Mouse (Mus musculus) heart, embryonic 16.5 days (tissue): ENCODE results near the gene Gas7. TPM values are rescaled to one million over a fixed set of nuclear protein-coding genes. Genes with fewer than 3 reads are reported as not detected.

Source experiments
- ATAC-seq: fragments of 200-750 bp; cut with Nextera tagmentation; replicated peaks from 2 replicates; pipeline ENCODE4 v1.8.0; 2017; ENCODE audit warnings: moderate number of reproducible peaks; ENCODE audit not compliant: insufficient read depth, low FRiP score; ENCODE audit errors: extremely low read depth
- H3K27ac ChIP-seq: fragments of 300-500 bp; sonication (generic); 2 replicates; pipeline ENCODE4 v1.5.1; 2014; ENCODE audit warnings: mild to moderate bottlenecking, low read length, control low read depth, moderate library complexity
- H3K27me3 ChIP-seq: fragments of 300-500 bp; sonication (generic); 2 replicates; pipeline ENCODE4 v1.6.1; 2014; ENCODE audit warnings: low read length, mixed read lengths; ENCODE audit not compliant: control insufficient read depth, insufficient read depth
- H3K36me3 ChIP-seq: fragments of 300-500 bp; sonication (generic); 2 replicates; pipeline ENCODE4 v1.6.1; 2014; ENCODE audit not compliant: control insufficient read depth, insufficient read depth
- H3K4me1 ChIP-seq: fragments of 300-500 bp; sonication (generic); 2 replicates; pipeline ENCODE4 v1.6.1; 2014; ENCODE audit warnings: low read length, mixed read lengths; ENCODE audit not compliant: control insufficient read depth, insufficient read depth
- H3K4me2 ChIP-seq: fragments of 300-500 bp; sonication (generic); 2 replicates; pipeline ENCODE4 v1.6.1; 2014; ENCODE audit warnings: low read depth, mild to moderate bottlenecking, control low read depth, low read length
- H3K4me3 ChIP-seq: fragments of 300-500 bp; sonication (generic); 2 replicates; pipeline ENCODE4 v1.5.1; 2014; ENCODE audit warnings: mild to moderate bottlenecking, control low read depth, low read length
- H3K9ac ChIP-seq: fragments of 300-500 bp; sonication (generic); 2 replicates; pipeline ENCODE4 v1.6.1; 2014; ENCODE audit warnings: low read length, control low read depth
- H3K9me3 ChIP-seq: fragments of 300-500 bp; sonication (generic); replicated peaks from 2 replicates; pipeline ENCODE4 v1.6.1; 2016; ENCODE audit warnings: low read length; ENCODE audit not compliant: control insufficient read depth
- WGBS: fragments of 180-500 bp; shearing (Covaris S2); extraction: QIAGEN DNeasy Blood & Tissue Kit; methylation state at CpG from one replicate; pipeline ENCODE4 v1.1.7; 2014; 5-methylcytosine and 5-hydroxymethylcytosine counted together
- polyA plus RNA-seq: library from polyadenylated mRNA; unstranded; fragments of >200 nt; fragmentation: Nextera tagmentation; extraction: Ambion mirVana; gene quantifications from 2 replicates; pipeline ENCODE4 v1.2.1, GENCODE M21; 2015

Gene Gas7
- polyA plus RNA-seq, 1 experiment from 2014 or later: 8.5 TPM

GRCm38 (mm10) chr11:67523806-67524205 is 68.6 kb downstream of the Gas7 start:
- no peaks in the 10 kb centered on the region for H3K27me3 ChIP-seq
- H3K4me1 ChIP-seq: peaks cover 34% of the 10 kb centered on the region
- H3K27ac ChIP-seq: 0 out of 2 replicates have a peak overlapping the region, but pooled peaks have one; percentile 28
- no peak overlapping the region for H3K4me3 ChIP-seq
- 0 out of 2 replicates have a peak overlapping the region, but pooled peaks have one; percentile 22 for H3K9ac ChIP-seq
- no peaks in the 10 kb centered on the region for H3K36me3 ChIP-seq
- 0 out of 2 replicates have a peak, but pooled peaks have one; percentile 30 for ATAC-seq
- H3K4me2 ChIP-seq: no peak overlapping the region
- 34% methylated on average over 3 of the region's 3 CpGs for WGBS
- no peaks in the 10 kb centered on the region for H3K9me3 ChIP-seq

GRCm38 (mm10) chr11:67524731-67525130 is 69.5 kb downstream of the Gas7 start:
- no peaks in the 10 kb centered on the region for H3K36me3 ChIP-seq
- no peak for ATAC-seq
- H3K9me3 ChIP-seq: no peaks in the 10 kb centered on the region
- 0 out of 2 replicates have a peak overlapping the region, but pooled peaks have one; percentile 22 for H3K9ac ChIP-seq
- 42% methylated on average over 2 of the region's 2 CpGs for WGBS
- H3K27me3 ChIP-seq: no peaks in the 10 kb centered on the region
- no peak overlapping the region for H3K4me2 ChIP-seq
- H3K4me1 ChIP-seq: peaks cover 34% of the 10 kb centered on the region
- peak overlapping the region; percentile 61 for H3K27ac ChIP-seq
- no peak overlapping the region for H3K4me3 ChIP-seq

- H3K4me3 ChIP-seq: no peak overlapping the region
- WGBS: 49% methylated on average over 3 of the region's 3 CpGs
- ATAC-seq: no peak
- H3K27me3 ChIP-seq: no peaks in the 10 kb centered on the region
- H3K4me2 ChIP-seq: no peak overlapping the region
- no peak overlapping the region for H3K9ac ChIP-seq
- H3K4me1 ChIP-seq: peaks cover 34% of the 10 kb centered on the region
- no peaks in the 10 kb centered on the region for H3K36me3 ChIP-seq
- H3K27ac ChIP-seq: no peak overlapping the region
- no peaks in the 10 kb centered on the region for H3K9me3 ChIP-seq
These were observed 70.6 kb downstream of the Gas7 start for GRCm38 (mm10) chr11:67525841-67526240.

GRCm38 (mm10) chr11:67526621-67527545 is 71.6 kb downstream of the Gas7 start:
- Histone ChIP-seq H3K27me3 (no peaks in the 10 kb centered on the region), H3K4me2 (no peak overlapping the region), H3K9me3 (no peaks in the 10 kb centered on the region), H3K4me3 (no peak overlapping the region), H3K27ac (peak overlapping the region; percentile 59), H3K9ac (no peak overlapping the region), H3K36me3 (no peaks in the 10 kb centered on the region), H3K4me1 (peaks cover 34% of the 10 kb centered on the region)
- WGBS: 64% methylated on average over 12 of the region's 12 CpGs
- ATAC-seq: peak; percentile 75; the same call in 1 of the 2 replicates

GRCm38 (mm10) chr11:67531286-67531685 is 76.0 kb downstream of the Gas7 start:
- no peak overlapping the region for H3K9ac ChIP-seq
- 62% methylated on average over 2 of the region's 2 CpGs for WGBS
- H3K4me3 ChIP-seq: no peak overlapping the region
- H3K9me3 ChIP-seq: no peaks in the 10 kb centered on the region
- no peaks in the 10 kb centered on the region for H3K27me3 ChIP-seq
- H3K27ac ChIP-seq: no peak overlapping the region
- ATAC-seq: no peak
- H3K4me1 ChIP-seq: peaks cover 18% of the 10 kb centered on the region
- no peak overlapping the region for H3K4me2 ChIP-seq
- H3K36me3 ChIP-seq: no peaks in the 10 kb centered on the region

- Histone ChIP-seq H3K27me3 (no peaks in the 10 kb centered on the region), H3K4me2 (no peak overlapping the region), H3K4me1 (peaks cover 13% of the 10 kb centered on the region), H3K9me3 (no peaks in the 10 kb centered on the region), H3K36me3 (no peaks in the 10 kb centered on the region), H3K27ac (no peak overlapping the region), H3K9ac (no peak overlapping the region), H3K4me3 (no peak overlapping the region)
- 44% methylated on average over 6 of the region's 6 CpGs for WGBS
- no peak for ATAC-seq
These were observed 76.8 kb downstream of the Gas7 start for GRCm38 (mm10) chr11:67531926-67532565.

GRCm38 (mm10) chr11:67532728-67533127 is 77.5 kb downstream of the Gas7 start:
- ATAC-seq: no peak
- no peak overlapping the region for H3K27ac ChIP-seq

GRCm38 (mm10) chr11:67533151-67533550 is 77.9 kb downstream of the Gas7 start:
- Histone ChIP-seq H3K27ac (no peak overlapping the region), H3K9ac (no peak overlapping the region)

More at GRCm38 (mm10) chr11:67532728-67533127, 77.5 kb downstream of the Gas7 start:
- H3K4me2 ChIP-seq: no peak overlapping the region
- WGBS: 60% methylated on average over 10 of the region's 10 CpGs
- H3K9me3 ChIP-seq: no peaks in the 10 kb centered on the region
- H3K27me3 ChIP-seq: no peaks in the 10 kb centered on the region
- H3K4me3 ChIP-seq: no peak overlapping the region
- H3K9ac ChIP-seq: no peak overlapping the region
- H3K4me1 ChIP-seq: 0 out of 2 replicates have a peak, but pooled peaks cover 7% of the 10 kb centered on the region
- no peaks in the 10 kb centered on the region for H3K36me3 ChIP-seq

GRCm38 (mm10) chr11:67535703-67536102 is 80.5 kb downstream of the Gas7 start:
- WGBS: 79% methylated on average over 1 of the region's 1 CpGs
- ATAC-seq: no peak
- Histone ChIP-seq H3K27ac (no peak overlapping the region), H3K4me1 (peaks cover 12% of the 10 kb centered on the region), H3K9ac (no peak overlapping the region), H3K36me3 (no peaks in the 10 kb centered on the region), H3K4me3 (no peak overlapping the region), H3K27me3 (no peaks in the 10 kb centered on the region), H3K4me2 (no peak overlapping the region), H3K9me3 (no peaks in the 10 kb centered on the region)

More at GRCm38 (mm10) chr11:67533151-67533550, 77.9 kb downstream of the Gas7 start:
- H3K27me3 ChIP-seq: no peaks in the 10 kb centered on the region
- H3K4me1 ChIP-seq: peaks cover 7% of the 10 kb centered on the region; the same call in 1 of the 2 replicates
- no peak overlapping the region for H3K4me2 ChIP-seq
- 75% methylated on average over 6 of the region's 6 CpGs for WGBS
- no peaks in the 10 kb centered on the region for H3K36me3 ChIP-seq
- H3K4me3 ChIP-seq: no peak overlapping the region
- no peaks in the 10 kb centered on the region for H3K9me3 ChIP-seq
- no peak for ATAC-seq
